Mouse (Mus musculus): ENCODE data around the gene Kif26a. TPM values are rescaled to one million over a fixed set of nuclear protein-coding genes. Genes with fewer than 3 reads are reported as not detected.
A peak's percentile ranks its signal among the peaks of the same experiment; 100 is the strongest.

Gene Kif26a
- polyA plus RNA-seq, 1 experiment from 2014 or later = 3.6 TPM

DNA sequence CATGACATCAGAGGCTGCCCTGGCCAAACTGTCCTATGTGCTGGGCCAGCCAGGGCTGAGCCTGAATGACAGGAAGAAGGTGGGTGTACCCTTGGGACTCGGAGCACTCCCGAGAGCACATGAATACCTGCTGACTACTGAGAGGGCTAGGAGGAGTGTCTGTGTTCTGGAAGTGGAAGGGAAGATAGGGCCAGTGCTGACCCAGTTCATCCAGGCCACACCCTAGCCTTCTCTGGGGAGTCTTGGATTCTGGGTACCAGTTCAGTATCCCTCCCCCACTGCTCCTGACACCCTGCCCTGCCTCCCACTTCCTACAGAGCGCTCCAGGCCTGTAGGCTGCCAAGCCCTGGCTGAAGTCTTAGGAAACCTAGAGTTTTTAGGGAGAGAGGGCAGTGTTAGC, 24.8 kb upstream of the Kif26a start:
- no peaks in the 10 kb centered on the region for H3K9me3 ChIP-seq (ENCODE audit: control insufficient read depth, low read length)
- WGBS = 79% methylated on average over 3 of the region's 3 CpGs
- no peak overlapping the region for H3K27ac ChIP-seq (ENCODE audit: low read depth)
- no peaks in the 10 kb centered on the region for H3K4me1 ChIP-seq (replicated peaks; ENCODE audit: control insufficient read depth, insufficient read depth, low read length)
- no peaks in the 10 kb centered on the region for H3K27me3 ChIP-seq (replicated peaks; ENCODE audit: control insufficient read depth, insufficient read depth, low read length)
- no peak for DNase-seq (ENCODE audit: low spot score)
- no peak overlapping the region for H3K4me3 ChIP-seq (ENCODE audit: low read depth, low read length)
- no peak for ATAC-seq (replicated peaks; ENCODE audit: low FRiP score, low TSS enrichment, low read depth)
- H3K9ac ChIP-seq (ENCODE audit: low read length) = no peak overlapping the region
- no peaks in the 10 kb centered on the region for H3K36me3 ChIP-seq (ENCODE audit: control insufficient read depth, insufficient read depth, low read length)
- no peak overlapping the region for H3K4me2 ChIP-seq (ENCODE audit: low read length)

DNA sequence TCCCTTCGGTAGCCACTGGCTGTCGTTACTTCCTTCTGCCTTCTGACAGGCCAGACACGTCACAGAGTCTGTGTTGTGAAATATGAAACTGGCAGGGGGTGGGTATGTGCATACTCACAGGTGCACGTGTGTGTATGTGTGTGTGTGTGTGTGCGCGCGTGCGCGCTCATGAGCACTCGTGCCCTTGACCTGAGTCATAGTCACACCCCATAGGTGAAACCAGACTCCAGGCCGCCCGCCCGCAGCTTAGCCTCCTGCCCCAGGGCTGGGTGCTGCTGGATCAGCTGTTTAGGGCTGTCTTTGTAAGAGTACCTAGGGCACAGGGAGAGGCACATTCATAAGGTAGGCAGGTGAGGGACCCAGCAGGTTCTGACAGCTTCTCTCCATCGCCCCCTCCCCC, 20.1 kb upstream of the Kif26a start:
- Histone ChIP-seq H3K27ac (ENCODE audit: low read depth) (no peak overlapping the region), H3K4me3 (ENCODE audit: low read depth, low read length) (no peak overlapping the region), H3K9me3 (ENCODE audit: control insufficient read depth, low read length) (no peaks in the 10 kb centered on the region), H3K9ac (ENCODE audit: low read length) (no peak overlapping the region), H3K36me3 (ENCODE audit: control insufficient read depth, insufficient read depth, low read length) (no peaks in the 10 kb centered on the region), H3K4me1 (replicated peaks; ENCODE audit: control insufficient read depth, insufficient read depth, low read length) (no peaks in the 10 kb centered on the region; the same call in 1 of the 2 replicates), H3K27me3 (replicated peaks; ENCODE audit: control insufficient read depth, insufficient read depth, low read length) (peaks cover 5% of the 10 kb centered on the region), H3K4me2 (ENCODE audit: low read length) (no peak overlapping the region)
- no peak for DNase-seq (ENCODE audit: low spot score)
- ATAC-seq (replicated peaks; ENCODE audit: low FRiP score, low TSS enrichment, low read depth) = no peak
- WGBS = 59% methylated on average over 14 of the region's 14 CpGs

DNA sequence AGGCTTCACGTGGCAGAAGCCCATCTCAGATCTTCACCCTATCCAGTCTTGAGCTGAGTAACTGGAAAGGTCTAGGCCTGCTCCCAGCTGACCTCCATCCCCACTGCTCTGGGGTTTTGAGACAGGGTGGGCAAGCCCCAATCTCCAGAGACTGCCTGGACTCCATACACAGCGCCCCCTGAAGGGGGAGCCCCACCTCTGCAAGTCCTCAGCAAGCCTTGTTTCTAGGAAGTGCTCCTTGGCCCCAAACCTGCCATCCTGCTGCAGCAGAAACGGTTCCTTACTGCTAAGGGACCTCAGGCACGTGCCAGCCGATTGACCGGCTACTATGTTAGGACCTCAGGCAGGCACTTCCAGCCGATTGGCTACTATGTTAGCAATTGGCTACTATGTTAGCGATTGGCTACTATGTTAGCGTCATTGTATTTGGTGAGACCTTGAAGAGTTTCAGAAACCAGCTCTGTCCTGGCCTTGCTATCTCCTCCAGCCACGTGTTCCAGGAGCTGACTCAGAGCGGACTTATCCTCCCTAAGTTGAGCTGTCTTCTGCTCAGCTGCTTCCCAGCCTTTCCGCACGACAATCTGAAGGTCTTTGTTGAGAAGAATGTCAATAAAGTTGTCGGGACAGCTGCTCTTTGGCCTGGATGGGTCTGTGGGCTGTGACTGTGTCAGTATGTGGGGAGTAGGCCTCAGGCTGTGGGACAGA, 18.9 kb upstream of the Kif26a start:
- H3K9ac ChIP-seq (ENCODE audit: low read length) = no peak overlapping the region
- no peaks in the 10 kb centered on the region for H3K9me3 ChIP-seq (ENCODE audit: control insufficient read depth, low read length)
- H3K4me1 ChIP-seq (replicated peaks; ENCODE audit: control insufficient read depth, insufficient read depth, low read length) = no peaks in the 10 kb centered on the region; the same call in 1 of the 2 replicates
- DNase-seq (ENCODE audit: low spot score) = no peak
- H3K4me3 ChIP-seq (ENCODE audit: low read depth, low read length) = no peak overlapping the region
- no peak overlapping the region for H3K27ac ChIP-seq (ENCODE audit: low read depth)
- peaks cover 17% of the 10 kb centered on the region for H3K27me3 ChIP-seq (replicated peaks; ENCODE audit: control insufficient read depth, insufficient read depth, low read length)
- no peaks in the 10 kb centered on the region for H3K36me3 ChIP-seq (ENCODE audit: control insufficient read depth, insufficient read depth, low read length)
- ATAC-seq (replicated peaks; ENCODE audit: low FRiP score, low TSS enrichment, low read depth) = no peak
- no peak overlapping the region for H3K4me2 ChIP-seq (ENCODE audit: low read length)
- 58% methylated on average over 14 of the region's 14 CpGs for WGBS

DNA sequence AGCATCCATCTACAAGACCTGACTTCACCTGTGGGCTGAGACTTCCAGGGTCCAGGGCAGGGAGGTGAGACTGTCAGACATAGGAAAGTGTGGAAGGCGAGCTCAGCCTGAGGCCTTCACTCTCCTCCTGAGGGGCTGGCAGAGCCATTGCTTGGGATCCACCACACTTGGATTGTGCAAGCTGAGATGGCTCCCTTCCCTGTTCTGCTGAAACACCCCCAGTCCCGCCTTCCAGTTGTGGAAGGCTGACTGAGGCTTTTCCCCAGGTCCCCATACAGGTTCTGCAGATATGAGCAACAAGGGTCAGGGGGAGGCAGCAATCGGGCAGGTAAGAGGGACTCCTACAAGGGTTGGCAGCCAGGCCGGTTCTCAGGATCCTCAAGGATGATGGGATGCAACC, 17.5 kb upstream of the Kif26a start:
- ATAC-seq (replicated peaks; ENCODE audit: low FRiP score, low TSS enrichment, low read depth) (no peak), DNase-seq (ENCODE audit: low spot score) (no peak)
- peaks cover 18% of the 10 kb centered on the region for H3K27me3 ChIP-seq (replicated peaks; ENCODE audit: control insufficient read depth, insufficient read depth, low read length)
- WGBS = 83% methylated on average over 4 of the region's 4 CpGs
- no peak overlapping the region for H3K9ac ChIP-seq (ENCODE audit: low read length)
- no peak overlapping the region for H3K4me2 ChIP-seq (ENCODE audit: low read length)
- no peaks in the 10 kb centered on the region for H3K9me3 ChIP-seq (ENCODE audit: control insufficient read depth, low read length)
- no peak overlapping the region for H3K4me3 ChIP-seq (ENCODE audit: low read depth, low read length)
- no peaks in the 10 kb centered on the region; the same call in 1 of the 2 replicates for H3K4me1 ChIP-seq (replicated peaks; ENCODE audit: control insufficient read depth, insufficient read depth, low read length)
- no peaks in the 10 kb centered on the region for H3K36me3 ChIP-seq (ENCODE audit: control insufficient read depth, insufficient read depth, low read length)
- no peak overlapping the region for H3K27ac ChIP-seq (ENCODE audit: low read depth)

DNA sequence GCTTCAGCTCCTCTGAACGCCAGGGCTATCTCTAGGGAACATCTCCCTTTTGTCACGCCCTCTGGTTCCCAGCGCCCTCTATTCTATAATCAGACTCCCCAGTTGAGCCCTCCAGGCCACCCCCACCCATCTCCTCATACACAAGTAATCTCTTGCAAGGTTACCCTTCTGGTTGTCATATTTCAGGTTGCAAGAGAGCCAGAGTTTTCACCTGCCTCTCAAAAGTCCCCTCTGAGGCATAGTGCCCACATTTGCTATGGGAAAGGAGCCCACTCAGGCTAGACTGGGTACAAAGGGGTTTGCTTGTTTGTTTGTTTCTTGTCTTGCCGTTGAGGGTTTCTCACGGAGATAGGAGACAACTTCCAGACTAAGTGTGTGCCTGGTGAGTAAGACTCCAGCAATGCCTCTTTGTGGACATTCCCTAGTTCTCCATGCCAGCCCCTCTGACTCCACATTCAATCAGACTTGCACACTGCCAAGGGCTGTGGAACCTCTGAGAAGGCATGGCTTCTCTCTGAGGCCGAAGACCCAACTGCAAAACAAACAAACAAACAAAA, 16.6 kb upstream of the Kif26a start:
- Histone ChIP-seq H3K36me3 (ENCODE audit: control insufficient read depth, insufficient read depth, low read length) (no peaks in the 10 kb centered on the region), H3K4me1 (replicated peaks; ENCODE audit: control insufficient read depth, insufficient read depth, low read length) (no peaks in the 10 kb centered on the region; the same call in 1 of the 2 replicates), H3K27me3 (replicated peaks; ENCODE audit: control insufficient read depth, insufficient read depth, low read length) (peaks cover 18% of the 10 kb centered on the region), H3K27ac (ENCODE audit: low read depth) (peak overlapping the region; percentile 87; the same call in 1 of the 2 replicates), H3K4me3 (ENCODE audit: low read depth, low read length) (no peak overlapping the region), H3K9me3 (ENCODE audit: control insufficient read depth, low read length) (no peaks in the 10 kb centered on the region), H3K9ac (ENCODE audit: low read length) (no peak overlapping the region), H3K4me2 (ENCODE audit: low read length) (peak overlapping the region; percentile 87)
- ATAC-seq (replicated peaks; ENCODE audit: low FRiP score, low TSS enrichment, low read depth) (no peak), DNase-seq (ENCODE audit: low spot score) (no peak)
- 62% methylated on average over 6 of the region's 6 CpGs for WGBS

DNA sequence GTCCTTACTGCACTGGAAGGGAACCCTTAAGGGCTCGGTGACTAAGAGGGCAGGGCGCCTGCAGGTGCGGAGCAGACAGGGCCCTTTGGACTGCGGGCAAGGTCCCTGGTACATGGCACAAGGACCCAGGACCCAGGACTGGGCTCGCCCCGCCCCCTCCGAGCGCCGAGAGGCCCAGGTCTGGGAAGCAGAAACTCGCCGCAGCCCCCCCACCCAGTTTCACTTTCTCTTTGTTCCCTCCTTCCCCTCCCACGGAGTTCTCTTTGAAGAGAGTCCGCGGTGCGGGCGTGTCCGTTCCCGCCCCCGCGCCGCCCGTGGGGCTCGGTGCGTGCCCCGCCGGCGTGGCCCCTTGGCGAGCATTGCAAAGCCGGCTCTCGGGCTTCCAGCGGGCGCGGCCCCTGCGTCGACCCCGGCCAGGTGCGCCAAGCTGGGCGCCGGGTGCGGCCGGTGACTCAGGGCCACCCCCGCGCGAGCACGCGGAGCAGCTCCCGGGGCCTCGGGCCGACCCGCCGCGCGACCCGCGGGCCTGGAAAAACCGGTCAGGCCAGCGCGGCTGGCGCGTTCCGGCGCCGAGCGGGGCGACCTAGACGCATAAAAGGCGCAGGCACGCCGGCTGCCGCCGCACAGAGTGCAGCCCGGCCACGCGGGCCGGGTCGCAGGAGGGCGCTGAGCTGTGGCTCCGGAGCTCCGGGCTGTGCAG, 15.7 kb upstream of the Kif26a start:
- peak overlapping the region; percentile 87 for H3K27ac ChIP-seq (ENCODE audit: low read depth)
- WGBS = under 1% methylated on average over 75 of the region's 79 CpGs
- ATAC-seq (replicated peaks; ENCODE audit: low FRiP score, low TSS enrichment, low read depth) = peak; percentile 90

DNA sequence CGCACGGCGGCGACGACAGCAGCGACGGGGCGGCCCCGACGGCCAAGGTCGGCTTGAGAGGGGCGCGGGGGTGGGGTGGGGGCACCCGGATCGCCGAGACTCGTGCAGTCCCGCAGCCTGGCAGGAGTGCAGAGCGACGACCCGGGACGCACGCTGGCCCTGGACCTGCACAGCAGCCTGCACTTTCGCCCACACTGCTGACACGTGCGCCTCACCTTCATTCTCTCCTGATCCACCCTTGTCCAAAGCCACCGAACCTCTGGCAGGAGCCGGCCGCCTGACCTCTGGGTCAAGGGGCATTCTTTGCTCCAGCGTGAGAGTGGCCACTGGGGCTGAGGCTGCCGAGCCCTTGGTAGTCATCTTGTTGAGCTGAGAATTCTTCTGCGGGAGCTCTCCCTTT, 15.1 kb upstream of the Kif26a start:
- WGBS = 13% methylated on average over 30 of the region's 32 CpGs
- DNase-seq (ENCODE audit: low spot score) (no peak), ATAC-seq (replicated peaks; ENCODE audit: low FRiP score, low TSS enrichment, low read depth) (peak; percentile 46)
- H3K9me3 ChIP-seq (ENCODE audit: control insufficient read depth, low read length) = no peaks in the 10 kb centered on the region
- H3K4me1 ChIP-seq (replicated peaks; ENCODE audit: control insufficient read depth, insufficient read depth, low read length) = no peaks in the 10 kb centered on the region; the same call in 1 of the 2 replicates
- H3K27ac ChIP-seq (ENCODE audit: low read depth) = peak overlapping the region; percentile 54; the same call in 1 of the 2 replicates
- peak overlapping the region; percentile 87 for H3K4me2 ChIP-seq (ENCODE audit: low read length)
- no peaks in the 10 kb centered on the region for H3K36me3 ChIP-seq (ENCODE audit: control insufficient read depth, insufficient read depth, low read length)
- H3K27me3 ChIP-seq (replicated peaks; ENCODE audit: control insufficient read depth, insufficient read depth, low read length) = peaks cover 22% of the 10 kb centered on the region
- H3K4me3 ChIP-seq (ENCODE audit: low read depth, low read length) = peak overlapping the region; percentile 71
- peak overlapping the region; percentile 74 for H3K9ac ChIP-seq (ENCODE audit: low read length)

More for the DNA sequence above, 15.7 kb upstream of the Kif26a start:
- H3K9me3 ChIP-seq (ENCODE audit: control insufficient read depth, low read length) = no peaks in the 10 kb centered on the region
- H3K4me1 ChIP-seq (replicated peaks; ENCODE audit: control insufficient read depth, insufficient read depth, low read length) = no peaks in the 10 kb centered on the region; the same call in 1 of the 2 replicates
- DNase-seq (ENCODE audit: low spot score) = peak; percentile 92
- H3K4me2 ChIP-seq (ENCODE audit: low read length) = peak overlapping the region; percentile 87
- peak overlapping the region; percentile 71 for H3K4me3 ChIP-seq (ENCODE audit: low read depth, low read length)
- H3K36me3 ChIP-seq (ENCODE audit: control insufficient read depth, insufficient read depth, low read length) = no peaks in the 10 kb centered on the region
- H3K27me3 ChIP-seq (replicated peaks; ENCODE audit: control insufficient read depth, insufficient read depth, low read length) = peaks cover 22% of the 10 kb centered on the region
- H3K9ac ChIP-seq (ENCODE audit: low read length) = peak overlapping the region; percentile 74

DNA sequence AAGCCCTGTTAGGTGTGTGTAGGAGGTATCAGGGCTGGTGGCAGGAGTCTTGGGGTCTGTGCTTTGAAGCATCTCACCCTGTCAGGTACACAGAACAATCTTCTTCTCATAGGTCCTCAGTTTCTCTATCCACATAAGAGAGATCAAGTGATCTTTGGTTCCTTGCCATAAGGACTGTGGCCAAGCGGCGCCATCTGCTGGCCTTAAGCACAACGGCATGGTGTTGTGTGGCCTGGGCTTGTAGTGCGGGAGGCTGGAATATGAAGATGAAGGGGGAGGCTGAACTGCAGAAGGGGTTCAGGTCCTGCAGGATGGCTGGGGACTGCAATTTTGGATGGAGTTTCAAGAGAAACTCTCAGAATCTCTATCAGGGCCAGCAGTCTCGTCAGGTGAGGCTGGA, 5.8 kb upstream of the Kif26a start:
- H3K9ac ChIP-seq (ENCODE audit: low read length) = no peak overlapping the region
- H3K9me3 ChIP-seq (ENCODE audit: control insufficient read depth, low read length) = no peaks in the 10 kb centered on the region
- peaks cover 45% of the 10 kb centered on the region for H3K27me3 ChIP-seq (replicated peaks; ENCODE audit: control insufficient read depth, insufficient read depth, low read length)
- H3K4me2 ChIP-seq (ENCODE audit: low read length) = no peak overlapping the region
- DNase-seq (ENCODE audit: low spot score) (no peak), ATAC-seq (replicated peaks; ENCODE audit: low FRiP score, low TSS enrichment, low read depth) (no peak)
- H3K4me3 ChIP-seq (ENCODE audit: low read depth, low read length) = no peak overlapping the region
- WGBS = 6% methylated on average over 5 of the region's 5 CpGs
- no peaks in the 10 kb centered on the region for H3K36me3 ChIP-seq (ENCODE audit: control insufficient read depth, insufficient read depth, low read length)
- H3K27ac ChIP-seq (ENCODE audit: low read depth) = no peak overlapping the region
- H3K4me1 ChIP-seq (replicated peaks; ENCODE audit: control insufficient read depth, insufficient read depth, low read length) = peaks cover 11% of the 10 kb centered on the region; the same call in 1 of the 2 replicates

Measured in intestine, embryonic 14.5 days (tissue).